Comparison of ENCODE assay signal across 10 mouse cellular contexts in genomic region chr10:119614726-119615125, GRCm38 (mm10).
DNase-seq lines count a peak whose midpoint lies in the region; ATAC-seq and TF ChIP-seq lines count a peak whose summit lies in the region.
"Had no signal": no experiment of that assay in that cellular context is flagged by ENCODE, and none has a peak within 500 bp of the region (broad histone marks: within the 10 kb centered on the region; RNA-seq: fewer than 3 reads in every experiment).

No protein-coding gene starts in this region.

- peaks cover 20% of the 10 kb centered on the region for H3K4me1 ChIP-seq in kidney, embryonic 16.5 days (ENCODE audit: insufficient read depth, low read length)
- H3K4me1 ChIP-seq in heart, embryonic 13.5 days: peaks cover 27% of the 10 kb centered on the region
- H3K4me1 ChIP-seq in lung, postnatal 0 days (ENCODE audit: insufficient read depth, low read depth, low read length): peaks cover 7% of the 10 kb centered on the region; the same call in 1 of the 2 replicates

- H3K27me3 ChIP-seq in kidney, embryonic 16.5 days (ENCODE audit: insufficient read depth, low read length): no peaks in the 10 kb centered on the region
- no peaks in the 10 kb centered on the region for H3K27me3 ChIP-seq in heart, embryonic 13.5 days (replicated peaks)
- no peaks in the 10 kb centered on the region for H3K27me3 ChIP-seq in lung, postnatal 0 days (replicated peaks; ENCODE audit: insufficient read depth, low read length)
- H3K27me3 ChIP-seq: megakaryocyte, embryonic 14.5 days had no signal

- 38% methylated on average over 7 of the region's 7 CpGs for WGBS in kidney, embryonic 16.5 days
- WGBS in heart, embryonic 13.5 days: 40% methylated on average over 7 of the region's 7 CpGs
- WGBS in lung, postnatal 0 days: 26% methylated on average over 7 of the region's 7 CpGs

- peak overlapping the region; percentile 43 for H3K4me2 ChIP-seq in kidney, embryonic 16.5 days (replicated peaks; ENCODE audit: low read depth, low read length)
- peak overlapping the region; percentile 62 for H3K4me2 ChIP-seq in heart, embryonic 13.5 days
- peak overlapping the region; percentile 39 for H3K4me2 ChIP-seq in lung, postnatal 0 days (replicated peaks; ENCODE audit: low read depth, low read length)

- peak overlapping the region; percentile 43 for H3K27ac ChIP-seq in kidney, embryonic 16.5 days (ENCODE audit: low read length)
- H3K27ac ChIP-seq in heart, embryonic 13.5 days (replicated peaks): peak overlapping the region; percentile 70
- H3K27ac ChIP-seq in lung, postnatal 0 days (ENCODE audit: low read length): no peak overlapping the region

- H3K36me3 ChIP-seq in kidney, embryonic 16.5 days (ENCODE audit: insufficient read depth, low read length): no peaks in the 10 kb centered on the region
- H3K36me3 ChIP-seq in heart, embryonic 13.5 days: no peaks in the 10 kb centered on the region
- no peaks in the 10 kb centered on the region for H3K36me3 ChIP-seq in lung, postnatal 0 days (ENCODE audit: insufficient read depth, low read length)

- TF ChIP-seq EP300 in lung, postnatal 0 days (IDR thresholded peaks at IDR 0.05): no peak

- DNase-seq in adrenal gland, postnatal 10 days: peak; percentile 26
- no peak for DNase-seq in adrenal gland, postnatal 4 days (ENCODE audit: low spot score in 2 of 2)
- no peak for DNase-seq in kidney, adult 18-20 months
- peak; percentile 67 for DNase-seq in lung, postnatal 0 days (ENCODE audit: low spot score)
- no peak for DNase-seq in layer of hippocampus, adult 18-20 months (ENCODE audit: low spot score in 2 of 2)
- no peak for DNase-seq in frontal cortex, postnatal 10 days (ENCODE audit: low spot score in 2 of 2)

- H3K9me3 ChIP-seq in kidney, embryonic 16.5 days (ENCODE audit: low read length): no peaks in the 10 kb centered on the region
- no peaks in the 10 kb centered on the region for H3K9me3 ChIP-seq in heart, embryonic 13.5 days
- no peaks in the 10 kb centered on the region for H3K9me3 ChIP-seq in lung, postnatal 0 days (ENCODE audit: low read length)

- peak overlapping the region; percentile 27; the same call in 1 of the 2 replicates for H3K4me3 ChIP-seq in kidney, embryonic 16.5 days (ENCODE audit: low read length)
- peak overlapping the region; percentile 30 for H3K4me3 ChIP-seq in heart, embryonic 13.5 days
- peak overlapping the region; percentile 25; the same call in 1 of the 2 replicates for H3K4me3 ChIP-seq in lung, postnatal 0 days (ENCODE audit: low read depth, low read length)
- H3K4me3 ChIP-seq: megakaryocyte, embryonic 14.5 days had no signal

- 0 out of 2 replicates have a peak overlapping the region, but pooled peaks have one; percentile 22 for H3K9ac ChIP-seq in kidney, embryonic 16.5 days (replicated peaks; ENCODE audit: low read length)
- H3K9ac ChIP-seq in heart, embryonic 13.5 days: no peak overlapping the region
- no peak overlapping the region for H3K9ac ChIP-seq in lung, postnatal 0 days (replicated peaks; ENCODE audit: low read depth)

- ATAC-seq in kidney, embryonic 16.5 days (ENCODE audit: low FRiP score, low TSS enrichment): peak; percentile 58
- ATAC-seq in heart, embryonic 13.5 days (ENCODE audit: extremely low read depth, insufficient number of reproducible peaks, low FRiP score, low TSS enrichment): no peak
- ATAC-seq in lung, postnatal 0 days: peak; percentile 51
- ATAC-seq: activated CD4-positive, CD25-positive, alpha-beta regulatory T cell, adult 4 months had no signal

- TF ChIP-seq CTCF in lung, postnatal 0 days (IDR thresholded peaks at IDR 0.05): no peak

Comparison
In these comparisons a context has a peak if more than half of its experiments do, and no peak if none do; other contexts are left out.
1. DNase-seq: peak in adrenal gland, postnatal 10 days (single experiment) and lung, postnatal 0 days (single experiment); none in adrenal gland, postnatal 4 days (0 of 2), kidney, adult 18-20 months (single experiment), layer of hippocampus, adult 18-20 months (0 of 2) and frontal cortex, postnatal 10 days (0 of 2).
2. Peak in every context shown above with its lines, with median percentiles within 50 percentile points of each other: H3K4me2 ChIP-seq and H3K4me3 ChIP-seq.